Mouse (Mus musculus) gastrocnemius, postnatal 36 days (tissue): ENCODE measurements around the gene Cnr2. TPM values are rescaled to one million over a fixed set of nuclear protein-coding genes. Genes with fewer than 3 reads are reported as not detected.

Experiments used
- DNase-seq, 2 experiments: peaks; one replicate each; pipeline ENCODE4 v3.0.0; 2022
- intact Hi-C: fragments of 180-260 bp; cut with DNase I; formaldehyde crosslinking; loops from one replicate; pipeline ENCODE4 v1.15.1; 2025
- total RNA-seq, 2 experiments: library from RNA; stranded (reverse); gene quantifications; 2 replicates each; pipeline ENCODE4 v1.2.3; 2021

Gene Cnr2
- total RNA-seq, 2 experiments from 2014 or later: 0.07 to 0.08 TPM

- intact Hi-C loops: no loop called here
- DNase-seq: no peak
These were observed 63.2 kb downstream of the Cnr2 start for GRCm38 (mm10) chr4:135958354-135958753.

- DNase-seq: peak; percentile 67 to 74
- intact Hi-C loops: no loop called here
These were observed 65.5 kb downstream of the Cnr2 start for GRCm38 (mm10) chr4:135960717-135961116.

GRCm38 (mm10) chr4:135961709-135962108 lies 66.5 kb downstream of the Cnr2 start:
- no peak for DNase-seq
- intact Hi-C loops: no loop called here

- intact Hi-C loops: no loop called here
These were observed 67.0 kb downstream of the Cnr2 start for GRCm38 (mm10) chr4:135962198-135962597.

GRCm38 (mm10) chr4:135962946-135963345 lies 67.8 kb downstream of the Cnr2 start:
- no peak for DNase-seq
- intact Hi-C loops: no loop called here

More at GRCm38 (mm10) chr4:135962198-135962597, 67.0 kb downstream of the Cnr2 start:
- no peak for DNase-seq

GRCm38 (mm10) chr4:135963457-135964193 lies 68.4 kb downstream of the Cnr2 start, which contains the start of gene Gale:
TSS of gene Gale (plus strand) at chr4:135963727.
- DNase-seq: peak; percentile 86 to 93
- intact Hi-C loops: no loop called here

GRCm38 (mm10) chr4:135964426-135964825 lies 69.2 kb downstream of the Cnr2 start:
- intact Hi-C loops: no loop called here
- DNase-seq: no peak

GRCm38 (mm10) chr4:135965113-135965512 lies 69.9 kb downstream of the Cnr2 start:
- intact Hi-C loops: no loop called here
- DNase-seq: no peak

- no peak for DNase-seq
- intact Hi-C loops: no loop called here
These were observed 71.1 kb downstream of the Cnr2 start for GRCm38 (mm10) chr4:135966283-135966682.

- no peak for DNase-seq
- intact Hi-C loops: no loop called here
These were observed 72.0 kb downstream of the Cnr2 start for GRCm38 (mm10) chr4:135967086-135967760.

- intact Hi-C loops: no loop called here
- DNase-seq: no peak
These were observed 73.2 kb downstream of the Cnr2 start for GRCm38 (mm10) chr4:135968271-135968869.

GRCm38 (mm10) chr4:135969070-135969750 lies 74.0 kb downstream of the Cnr2 start:
- DNase-seq: no peak
- intact Hi-C loops: no loop called here

Other genes with a start within 250 kb of the Cnr2 start
- under 1 TPM; 0.23 to 0.35 TPM for gene Ifnlr1, start 209.1 kb upstream of the Cnr2 start, total RNA-seq
- not detected for gene Il22ra1, start 167.2 kb upstream of the Cnr2 start, total RNA-seq
- gene Myom3, start 135.7 kb upstream of the Cnr2 start, total RNA-seq: 10 to 100 TPM; 23.1 to 57.4 TPM
- 10 to 100 TPM; 23.7 to 23.9 TPM for gene Srsf10, start 39.6 kb upstream of the Cnr2 start, total RNA-seq
- gene Pnrc2, start 21.5 kb upstream of the Cnr2 start, total RNA-seq: 10 to 100 TPM; 25.4 to 31.2 TPM
- gene Fuca1, start 25.3 kb downstream of the Cnr2 start, total RNA-seq: 10 to 100 TPM; 16.4 to 18.7 TPM
- 10 to 100 TPM; 38.7 to 39.0 TPM for gene Hmgcl, start 51.1 kb downstream of the Cnr2 start, total RNA-seq
- under 1 TPM; 0.49 to 0.69 TPM for gene Gale, start 68.3 kb downstream of the Cnr2 start, total RNA-seq
- 10 to 100 TPM; 22.8 to 27.2 TPM for gene Lypla2, start 77.2 kb downstream of the Cnr2 start, total RNA-seq
- gene Pithd1, start 91.9 kb downstream of the Cnr2 start, total RNA-seq: 10 to 100 TPM; 21.3 to 23.9 TPM
- 10 to 100 TPM; 50.3 to 60.4 TPM for gene Eloa, start 126.4 kb downstream of the Cnr2 start, total RNA-seq
- 100 to 1,000 TPM; 188 to 251 TPM for gene Rpl11, start 158.0 kb downstream of the Cnr2 start, total RNA-seq
- 10 to 100 TPM; 13.8 to 14.1 TPM for gene Id3, start 248.1 kb downstream of the Cnr2 start, total RNA-seq